In the genomic region with DNA sequence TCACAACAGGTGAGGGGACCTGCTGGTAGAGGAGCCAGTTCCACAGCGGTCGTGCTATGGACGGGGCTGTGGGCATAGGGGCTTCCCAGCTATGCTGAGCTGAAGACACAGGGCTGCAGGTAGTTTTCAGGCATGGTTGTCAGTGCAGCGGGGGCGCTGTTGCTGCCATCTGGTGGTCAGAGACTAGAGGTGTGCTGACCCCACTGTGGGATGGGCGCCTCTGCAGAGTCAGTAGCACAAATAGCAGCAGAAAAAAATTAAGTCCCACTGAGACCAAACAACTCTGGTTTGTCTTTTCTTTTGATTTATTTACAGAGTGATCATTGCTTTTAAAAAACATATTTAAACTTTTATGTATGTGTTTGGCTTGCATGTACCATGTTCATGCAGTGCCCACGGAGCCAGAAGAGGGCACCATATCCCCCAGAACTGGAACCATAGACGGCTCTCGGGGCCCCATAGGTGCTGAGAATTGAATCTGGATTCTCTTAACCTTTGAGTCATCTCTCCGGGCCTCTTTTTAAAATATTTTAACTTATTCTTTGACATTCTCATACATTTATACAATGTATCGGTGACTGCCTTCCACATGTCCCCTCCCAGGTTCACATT, we compare ENCODE assay signal across 7 mouse cellular contexts. TPM values are rescaled to one million over a fixed set of nuclear protein-coding genes. Genes with fewer than 3 reads are reported as not detected.
DNase-seq lines count a peak whose midpoint lies in the region; ATAC-seq lines count a peak whose summit lies in the region.

No protein-coding gene starts in this region.

- peak overlapping the region; percentile 50 for H3K4me2 ChIP-seq in hindbrain, embryonic 15.5 days

- no peaks in the 10 kb centered on the region for H3K9me3 ChIP-seq in hindbrain, embryonic 15.5 days

- no peak overlapping the region; the same call in 1 of the 2 replicates for H3K27ac ChIP-seq in hindbrain, embryonic 15.5 days (replicated peaks)

- no peaks in the 10 kb centered on the region for H3K36me3 ChIP-seq in hindbrain, embryonic 15.5 days

- ATAC-seq in hindbrain, embryonic 15.5 days (ENCODE audit: low FRiP score, low read depth), result peak; percentile 93

- peaks cover 10% of the 10 kb centered on the region; the same call in 1 of the 2 replicates for H3K4me1 ChIP-seq in hindbrain, embryonic 15.5 days (replicated peaks)

- no peaks in the 10 kb centered on the region for H3K27me3 ChIP-seq in hindbrain, embryonic 15.5 days

- 32% methylated on average over 11 of the region's 11 CpGs for WGBS in hindbrain, embryonic 15.5 days

- H3K9ac ChIP-seq in hindbrain, embryonic 15.5 days, result peak overlapping the region; percentile 39

- DNase-seq in R1 (ENCODE audit: low read depth, low spot score), result peak; percentile 82
- peak; percentile 75 for DNase-seq in cerebellum, adult 9-10 months
- DNase-seq in frontal cortex, postnatal 14 days (ENCODE audit: low spot score in 2 of 2), result peak; percentile 25 to 60
- peak; percentile 47 to 63 for DNase-seq in layer of hippocampus, postnatal 25 days (ENCODE audit: extremely low spot score in 1 of 2, low spot score in 1 of 2)
- DNase-seq in lung, postnatal 25 days (ENCODE audit: low spot score), result peak; percentile 76
- peak; percentile 58 for DNase-seq in right cerebral cortex, adult 18-20 months

- H3K4me3 ChIP-seq in hindbrain, embryonic 15.5 days, result peak overlapping the region; percentile 26

RNA-seq across cellular contexts. Expression of a gene that starts 8.3 kb away (rescaled TPM):
- polyA plus RNA-seq in hindbrain, embryonic 15.5 days (2015; fragmentation: Nextera tagmentation; extraction: Ambion mirVana), result 5.9 and 7.6 TPM in 2 replicates
- 1 to 10 TPM; 5.3 to 6.4 TPM for total RNA-seq in layer of hippocampus, postnatal 25 days (2021)

RNA-seq across cellular contexts. Expression of a gene that starts 8.3 kb away (rescaled TPM):
- polyA plus RNA-seq in hindbrain, embryonic 15.5 days (2015; fragmentation: Nextera tagmentation; extraction: Ambion mirVana), result 4.4 and 5.3 TPM in 2 replicates
- total RNA-seq in layer of hippocampus, postnatal 25 days (2021), result 1 to 10 TPM; 5.0 to 5.1 TPM

RNA-seq across cellular contexts. Expression of a gene that starts 29.3 kb away (rescaled TPM):
- polyA plus RNA-seq in hindbrain, embryonic 15.5 days (2015; fragmentation: Nextera tagmentation; extraction: Ambion mirVana), result 0.99 and 1.5 TPM in 2 replicates
- 1 to 10 TPM; 3.6 to 4.3 TPM for total RNA-seq in layer of hippocampus, postnatal 25 days (2021)

RNA-seq across cellular contexts. Expression of a gene that starts 56.1 kb away (rescaled TPM):
- polyA plus RNA-seq in hindbrain, embryonic 15.5 days (2015; fragmentation: Nextera tagmentation; extraction: Ambion mirVana), result 0.36 and 0.58 TPM in 2 replicates
- total RNA-seq in layer of hippocampus, postnatal 25 days (2021), result under 1 TPM; 0.52 to 0.98 TPM
